Mouse (Mus musculus) colon, adult 2 months (tissue): Measurements from ENCODE around the gene Mup11. TPM values are rescaled to one million over a fixed set of nuclear protein-coding genes. Genes with fewer than 3 reads are reported as not detected.

Experiments
- polyA plus RNA-seq: library from polyadenylated mRNA; depleted of rRNA; stranded (reverse); fragments of >200 nt; gene quantifications from 2 replicates; pipeline ENCODE4 v1.2.3, GENCODE M21; 2012; rRNA removed

Mup11 gene
- not detected in 2 replicates for polyA plus RNA-seq

GRCm38 (mm10) chr4:60662311-60662710 is at the start of gene Mup11:
Mup11 (minus strand) TSS chr4:60662411.

Other genes starting within 250 kb of the Mup11 start
- not detected in 2 replicates for gene Mup9, start 240.5 kb downstream of the Mup11 start, polyA plus RNA-seq
- not detected in 2 replicates for gene Mup1, start 160.5 kb downstream of the Mup11 start, polyA plus RNA-seq
- not detected in 2 replicates for gene Mup10, start 80.2 kb downstream of the Mup11 start, polyA plus RNA-seq
- not detected in 2 replicates for gene Mup12, start 78.9 kb upstream of the Mup11 start, polyA plus RNA-seq
- gene Mup22, start 159.1 kb upstream of the Mup11 start, polyA plus RNA-seq = not detected in 2 replicates